ENCODE assay signal across 15 mouse cellular contexts in genomic region chr11:22520251-22520650, GRCm38 (mm10).
"Had no signal": no experiment of that assay in that cellular context is flagged by ENCODE, and none has a peak within 500 bp of the region (broad histone marks: within the 10 kb centered on the region; RNA-seq: fewer than 3 reads in every experiment).

No protein-coding gene starts in this region.

- H3K9me3 ChIP-seq: stomach, embryonic 15.5 days had no signal

- H3K4me1 ChIP-seq: neural tube, embryonic 15.5 days; stomach, embryonic 15.5 days had no signal

- H3K9ac ChIP-seq: neural tube, embryonic 15.5 days; stomach, embryonic 15.5 days had no signal

- H3K36me3 ChIP-seq: stomach, embryonic 15.5 days had no signal

- DNase-seq: retina, postnatal 1 day; right cerebral cortex, adult 18-20 months; right cerebral cortex, postnatal 14 days; right cerebral cortex, postnatal 25 days; right cerebral cortex, postnatal 4 days; spleen, adult 18-20 months; thymus, adult 18-20 months; thymus, adult 2 months; thymus, postnatal 14 days; thymus, postnatal 25 days; thymus, postnatal 36 days; thymus, postnatal 4 days had no signal

- H3K27ac ChIP-seq: neural tube, embryonic 15.5 days; stomach, embryonic 15.5 days; stomach, postnatal 0 days had no signal

- H3K4me3 ChIP-seq: neural tube, embryonic 15.5 days; stomach, embryonic 15.5 days had no signal
